Mouse (Mus musculus): Measurements from ENCODE around the gene Asic1. TPM values are rescaled to one million over a fixed set of nuclear protein-coding genes. Genes with fewer than 3 reads are reported as not detected.

Gene Asic1
- polyA plus RNA-seq, 1 experiment from 2014 or later = 1.5 TPM

DNA sequence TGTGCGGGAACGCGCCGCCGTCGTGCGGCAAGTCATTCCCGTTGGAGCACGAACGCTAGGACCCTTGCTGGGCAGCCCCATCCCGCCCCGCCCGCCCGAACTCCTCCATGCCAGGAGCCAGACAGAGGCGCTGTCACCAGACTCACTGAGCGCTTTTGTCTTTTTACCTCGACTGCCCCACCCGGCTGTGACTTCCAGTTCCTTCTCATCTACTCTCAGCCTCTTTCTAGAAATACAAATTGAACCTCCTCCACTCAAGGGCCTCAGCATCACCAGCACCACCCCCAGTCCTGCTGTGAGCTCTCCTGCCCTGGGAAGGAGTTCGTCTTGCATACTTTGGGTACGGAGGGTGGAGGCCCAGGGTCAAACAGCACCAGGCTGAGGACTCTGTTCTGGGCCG lies 16.3 kb upstream of the Asic1 start:
- WGBS = 5% methylated on average over 21 of the region's 21 CpGs
- Histone ChIP-seq H3K36me3 (ENCODE audit: control insufficient read depth, insufficient read depth, low read length) (no peaks in the 10 kb centered on the region), H3K4me1 (ENCODE audit: control insufficient read depth, insufficient read depth, low read length) (peaks cover 24% of the 10 kb centered on the region; the same call in 1 of the 2 replicates), H3K9ac (replicated peaks; ENCODE audit: low read depth, low read length) (no peak overlapping the region), H3K27me3 (ENCODE audit: control insufficient read depth, insufficient read depth, low read length) (0 out of 2 replicates have a peak, but pooled peaks cover 11% of the 10 kb centered on the region), H3K4me3 (ENCODE audit: low read depth, low read length) (no peak overlapping the region), H3K27ac (ENCODE audit: low read length) (no peak overlapping the region), H3K4me2 (replicated peaks; ENCODE audit: low read depth, low read length) (peak overlapping the region; percentile 30), H3K9me3 (ENCODE audit: control insufficient read depth, low read depth, low read length) (no peaks in the 10 kb centered on the region)
- ATAC-seq (ENCODE audit: insufficient number of reproducible peaks, insufficient read depth, low FRiP score, low read depth) = no peak

DNA sequence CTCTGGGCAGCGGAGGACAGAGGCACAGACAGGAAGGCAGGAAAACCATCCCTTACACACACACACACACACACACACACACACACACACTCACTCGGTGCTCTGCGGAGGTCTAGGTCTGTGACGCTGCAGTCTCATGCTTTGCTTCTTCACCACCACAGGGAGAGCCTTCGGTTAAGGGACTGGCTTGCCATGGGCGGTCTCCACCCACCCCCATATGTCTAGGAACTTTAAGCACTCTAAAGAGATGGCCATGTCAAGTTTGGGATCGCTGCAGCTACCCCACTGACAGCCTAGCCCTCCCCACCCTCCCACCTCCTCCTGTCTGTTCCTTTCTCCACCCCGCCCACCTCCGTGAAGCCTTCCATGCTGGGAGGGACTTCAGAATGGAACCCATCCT lies 14.2 kb upstream of the Asic1 start:
- no peaks in the 10 kb centered on the region for H3K9me3 ChIP-seq (ENCODE audit: control insufficient read depth, low read depth, low read length)
- H3K27ac ChIP-seq (ENCODE audit: low read length) = no peak overlapping the region
- WGBS = 41% methylated on average over 9 of the region's 9 CpGs
- no peak overlapping the region for H3K4me2 ChIP-seq (replicated peaks; ENCODE audit: low read depth, low read length)
- peaks cover 9% of the 10 kb centered on the region; the same call in 1 of the 2 replicates for H3K4me1 ChIP-seq (ENCODE audit: control insufficient read depth, insufficient read depth, low read length)
- H3K36me3 ChIP-seq (ENCODE audit: control insufficient read depth, insufficient read depth, low read length) = no peaks in the 10 kb centered on the region
- ATAC-seq (ENCODE audit: insufficient number of reproducible peaks, insufficient read depth, low FRiP score, low read depth) = no peak
- H3K9ac ChIP-seq (replicated peaks; ENCODE audit: low read depth, low read length) = no peak overlapping the region
- 0 out of 2 replicates have a peak, but pooled peaks cover 11% of the 10 kb centered on the region for H3K27me3 ChIP-seq (ENCODE audit: control insufficient read depth, insufficient read depth, low read length)
- no peak overlapping the region for H3K4me3 ChIP-seq (ENCODE audit: low read depth, low read length)

DNA sequence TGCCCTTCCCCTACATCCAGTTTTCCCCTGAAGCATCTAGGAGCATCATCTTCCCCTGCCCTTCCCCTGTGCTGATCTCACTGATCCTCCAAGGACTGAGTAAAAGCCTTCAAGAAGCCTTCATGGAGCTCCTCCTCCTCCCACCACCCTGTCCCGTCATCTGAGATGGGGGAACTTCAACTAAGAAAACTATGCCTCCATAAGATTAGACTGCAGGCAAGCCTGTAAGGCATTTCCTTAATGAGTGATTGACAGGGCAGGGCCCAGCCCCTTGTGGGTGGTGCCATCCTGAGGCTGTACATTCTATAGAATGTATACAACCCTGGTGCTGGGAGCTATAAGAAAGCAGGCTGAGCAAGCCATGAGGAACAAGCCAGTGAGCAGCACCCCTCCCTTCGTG lies 11.7 kb upstream of the Asic1 start:
- no peak overlapping the region for H3K4me2 ChIP-seq (replicated peaks; ENCODE audit: low read depth, low read length)
- no peaks in the 10 kb centered on the region for H3K9me3 ChIP-seq (ENCODE audit: control insufficient read depth, low read depth, low read length)
- WGBS = 66% methylated on average over 2 of the region's 2 CpGs
- H3K27me3 ChIP-seq (ENCODE audit: control insufficient read depth, insufficient read depth, low read length) = 0 out of 2 replicates have a peak, but pooled peaks cover 9% of the 10 kb centered on the region
- no peak overlapping the region for H3K4me3 ChIP-seq (ENCODE audit: low read depth, low read length)
- no peaks in the 10 kb centered on the region for H3K36me3 ChIP-seq (ENCODE audit: control insufficient read depth, insufficient read depth, low read length)
- ATAC-seq (ENCODE audit: insufficient number of reproducible peaks, insufficient read depth, low FRiP score, low read depth) = no peak
- no peak overlapping the region for H3K9ac ChIP-seq (replicated peaks; ENCODE audit: low read depth, low read length)
- H3K27ac ChIP-seq (ENCODE audit: low read length) = no peak overlapping the region
- H3K4me1 ChIP-seq (ENCODE audit: control insufficient read depth, insufficient read depth, low read length) = peaks cover 4% of the 10 kb centered on the region; the same call in 1 of the 2 replicates

DNA sequence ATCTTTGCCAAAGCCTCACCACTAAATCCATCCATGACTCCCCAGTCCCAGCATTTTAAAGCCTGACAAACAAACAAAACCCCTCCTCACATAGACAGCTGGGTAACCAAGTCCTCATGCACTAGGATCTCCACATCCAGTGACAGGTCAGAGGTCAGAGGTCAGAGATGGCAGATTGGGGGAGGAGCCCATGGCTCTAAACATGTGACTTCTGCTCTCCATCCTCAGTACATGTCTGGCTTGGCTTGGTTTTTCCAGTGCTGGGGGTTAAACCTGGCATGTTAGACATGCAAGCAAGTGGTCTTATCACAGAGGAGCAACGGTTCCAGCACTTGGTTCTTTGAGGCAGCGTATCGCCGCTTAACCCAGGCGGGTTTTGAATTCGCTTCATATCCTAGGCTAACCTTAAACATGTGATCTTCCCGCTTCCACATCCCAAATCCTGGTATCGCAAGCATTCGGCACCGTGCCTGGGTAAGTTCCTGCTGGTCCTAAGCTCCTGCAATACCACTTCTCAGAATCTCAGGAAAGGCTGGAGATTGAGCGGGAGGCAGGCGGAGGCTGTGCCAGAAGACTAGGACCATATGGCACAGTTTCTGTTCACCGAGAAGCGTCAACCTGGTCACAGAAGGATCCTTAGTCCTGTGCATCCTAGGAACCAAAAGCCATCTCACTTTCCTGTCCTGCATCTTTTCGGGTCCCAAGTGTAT lies 8.9 kb upstream of the Asic1 start:
- Histone ChIP-seq H3K4me1 (ENCODE audit: control insufficient read depth, insufficient read depth, low read length) (peaks cover 7% of the 10 kb centered on the region; the same call in 1 of the 2 replicates), H3K9ac (replicated peaks; ENCODE audit: low read depth, low read length) (no peak overlapping the region), H3K9me3 (ENCODE audit: control insufficient read depth, low read depth, low read length) (no peaks in the 10 kb centered on the region), H3K27me3 (ENCODE audit: control insufficient read depth, insufficient read depth, low read length) (peaks cover 7% of the 10 kb centered on the region; the same call in 1 of the 2 replicates), H3K27ac (ENCODE audit: low read length) (no peak overlapping the region), H3K4me2 (replicated peaks; ENCODE audit: low read depth, low read length) (no peak overlapping the region), H3K36me3 (ENCODE audit: control insufficient read depth, insufficient read depth, low read length) (no peaks in the 10 kb centered on the region), H3K4me3 (ENCODE audit: low read depth, low read length) (no peak overlapping the region)
- ATAC-seq (ENCODE audit: insufficient number of reproducible peaks, insufficient read depth, low FRiP score, low read depth) = no peak
- 94% methylated on average over 15 of the region's 15 CpGs for WGBS

DNA sequence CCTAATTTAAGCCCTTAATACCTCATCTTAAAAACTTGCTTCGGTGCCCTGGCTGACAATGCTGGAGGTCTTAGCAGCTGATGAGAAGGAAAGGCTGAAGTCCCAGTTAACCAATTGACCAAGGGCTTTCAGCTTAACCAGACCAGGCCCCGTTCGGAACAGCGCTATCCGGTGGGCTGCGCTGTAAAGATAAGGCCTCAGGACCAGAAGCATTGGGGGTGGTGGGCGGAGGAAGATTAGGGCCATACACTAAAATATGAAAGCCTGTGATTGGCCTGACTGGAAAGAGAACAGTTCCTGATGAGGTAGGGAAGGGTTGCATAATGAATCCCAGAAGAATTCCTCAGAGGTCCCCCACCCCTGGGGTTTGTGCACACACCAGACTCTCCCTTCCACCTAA lies 7.8 kb upstream of the Asic1 start:
- no peak for ATAC-seq (ENCODE audit: insufficient number of reproducible peaks, insufficient read depth, low FRiP score, low read depth)
- no peaks in the 10 kb centered on the region for H3K9me3 ChIP-seq (ENCODE audit: control insufficient read depth, low read depth, low read length)
- 45% methylated on average over 7 of the region's 7 CpGs for WGBS
- no peaks in the 10 kb centered on the region for H3K36me3 ChIP-seq (ENCODE audit: control insufficient read depth, insufficient read depth, low read length)
- no peak overlapping the region for H3K4me2 ChIP-seq (replicated peaks; ENCODE audit: low read depth, low read length)
- peaks cover 7% of the 10 kb centered on the region; the same call in 1 of the 2 replicates for H3K4me1 ChIP-seq (ENCODE audit: control insufficient read depth, insufficient read depth, low read length)
- no peak overlapping the region for H3K4me3 ChIP-seq (ENCODE audit: low read depth, low read length)
- no peak overlapping the region for H3K9ac ChIP-seq (replicated peaks; ENCODE audit: low read depth, low read length)
- H3K27me3 ChIP-seq (ENCODE audit: control insufficient read depth, insufficient read depth, low read length) = peaks cover 9% of the 10 kb centered on the region; the same call in 1 of the 2 replicates
- H3K27ac ChIP-seq (ENCODE audit: low read length) = no peak overlapping the region

DNA sequence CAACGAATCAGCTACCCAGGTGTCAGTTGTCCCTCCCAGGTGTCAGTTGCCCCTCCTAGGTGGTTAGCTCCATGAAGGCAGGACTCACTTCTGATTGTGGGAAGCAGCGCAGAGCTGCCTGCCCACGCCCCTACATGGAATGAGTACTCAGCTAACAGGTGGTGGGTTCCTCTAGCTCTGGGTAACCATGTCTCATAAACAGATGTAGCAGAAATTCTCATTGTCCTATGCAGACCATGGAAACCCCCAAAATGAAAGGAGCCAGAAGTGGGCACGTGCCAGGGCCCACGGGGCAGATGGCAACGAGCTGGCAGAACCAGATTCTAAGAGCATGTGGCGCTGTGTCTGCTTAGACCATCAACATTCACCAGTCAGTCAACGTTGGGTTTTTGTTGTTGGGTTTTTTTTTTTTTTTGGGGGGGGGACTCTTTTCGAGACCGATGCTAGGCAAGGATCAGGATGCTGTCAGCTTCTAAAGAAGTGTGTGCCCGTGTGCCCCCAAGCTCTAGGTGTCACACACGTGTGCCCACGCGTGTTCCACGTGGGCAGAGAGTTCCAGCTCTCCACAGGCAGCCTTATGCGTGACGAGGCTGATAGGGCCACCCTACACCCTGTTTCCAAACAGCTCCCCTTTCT lies 6.1 kb upstream of the Asic1 start:
- no peaks in the 10 kb centered on the region for H3K9me3 ChIP-seq (ENCODE audit: control insufficient read depth, low read depth, low read length)
- H3K4me1 ChIP-seq (ENCODE audit: control insufficient read depth, insufficient read depth, low read length) = peaks cover 7% of the 10 kb centered on the region; the same call in 1 of the 2 replicates
- no peak for ATAC-seq (ENCODE audit: insufficient number of reproducible peaks, insufficient read depth, low FRiP score, low read depth)
- peaks cover 9% of the 10 kb centered on the region; the same call in 1 of the 2 replicates for H3K27me3 ChIP-seq (ENCODE audit: control insufficient read depth, insufficient read depth, low read length)
- H3K27ac ChIP-seq (ENCODE audit: low read length) = 0 out of 2 replicates have a peak overlapping the region, but pooled peaks have one; percentile 18
- H3K4me2 ChIP-seq (replicated peaks; ENCODE audit: low read depth, low read length) = peak overlapping the region; percentile 51
- H3K36me3 ChIP-seq (ENCODE audit: control insufficient read depth, insufficient read depth, low read length) = no peaks in the 10 kb centered on the region
- 3% methylated on average over 17 of the region's 17 CpGs for WGBS
- peak overlapping the region; percentile 33 for H3K4me3 ChIP-seq (ENCODE audit: low read depth, low read length)
- no peak overlapping the region for H3K9ac ChIP-seq (replicated peaks; ENCODE audit: low read depth, low read length)

DNA sequence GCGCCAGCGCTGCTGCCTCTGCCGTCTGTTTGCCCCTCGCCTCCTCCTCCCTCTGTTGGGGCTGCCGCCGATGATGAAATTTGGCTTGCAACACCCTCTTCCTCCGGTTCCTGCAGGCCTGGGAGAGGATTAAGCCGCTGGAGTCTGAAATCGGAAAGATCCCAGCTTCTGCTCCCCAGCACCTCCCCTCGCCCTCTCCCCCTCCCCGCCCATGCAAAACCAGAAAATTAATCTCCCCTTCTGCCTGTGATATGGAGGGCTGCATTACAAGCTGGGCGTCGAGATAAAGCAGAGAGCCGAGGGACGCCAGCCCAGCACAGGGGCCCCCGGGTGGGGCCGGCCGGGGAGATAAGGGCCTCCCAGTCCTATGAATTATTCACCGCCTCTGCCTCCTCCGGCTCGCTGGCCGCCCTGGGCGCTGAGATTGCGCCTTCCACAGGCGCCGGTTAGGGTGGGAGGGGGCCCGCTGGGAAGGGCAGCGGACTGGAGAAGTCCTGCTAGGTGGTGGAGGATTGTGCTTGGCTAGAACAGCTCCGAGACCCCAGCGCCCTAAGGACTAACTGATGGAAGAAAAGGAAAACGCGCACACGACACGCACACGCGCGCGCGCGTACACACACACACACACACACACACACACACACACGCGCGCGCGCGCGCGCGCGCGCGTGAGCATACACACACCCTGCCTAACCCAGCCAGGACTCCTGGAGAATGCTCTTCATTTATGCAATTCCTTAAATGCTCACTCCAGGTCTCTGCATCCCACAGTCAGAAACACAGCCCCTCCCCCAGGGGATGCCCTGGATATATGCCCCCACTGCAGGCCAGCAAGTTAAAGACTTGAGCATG lies 5.3 kb upstream of the Asic1 start:
- H3K4me2 ChIP-seq (replicated peaks; ENCODE audit: low read depth, low read length) = peak overlapping the region; percentile 51
- H3K27me3 ChIP-seq (ENCODE audit: control insufficient read depth, insufficient read depth, low read length) = peaks cover 15% of the 10 kb centered on the region; the same call in 1 of the 2 replicates
- ATAC-seq (ENCODE audit: insufficient number of reproducible peaks, insufficient read depth, low FRiP score, low read depth) = peak; percentile 92
- H3K27ac ChIP-seq (ENCODE audit: low read length) = 0 out of 2 replicates have a peak overlapping the region, but pooled peaks have one; percentile 18
- H3K4me1 ChIP-seq (ENCODE audit: control insufficient read depth, insufficient read depth, low read length) = peaks cover 7% of the 10 kb centered on the region; the same call in 1 of the 2 replicates
- peak overlapping the region; percentile 33 for H3K4me3 ChIP-seq (ENCODE audit: low read depth, low read length)
- WGBS = under 1% methylated on average over 51 of the region's 52 CpGs
- H3K9ac ChIP-seq (replicated peaks; ENCODE audit: low read depth, low read length) = no peak overlapping the region
- no peaks in the 10 kb centered on the region for H3K36me3 ChIP-seq (ENCODE audit: control insufficient read depth, insufficient read depth, low read length)
- no peaks in the 10 kb centered on the region for H3K9me3 ChIP-seq (ENCODE audit: control insufficient read depth, low read depth, low read length)

DNA sequence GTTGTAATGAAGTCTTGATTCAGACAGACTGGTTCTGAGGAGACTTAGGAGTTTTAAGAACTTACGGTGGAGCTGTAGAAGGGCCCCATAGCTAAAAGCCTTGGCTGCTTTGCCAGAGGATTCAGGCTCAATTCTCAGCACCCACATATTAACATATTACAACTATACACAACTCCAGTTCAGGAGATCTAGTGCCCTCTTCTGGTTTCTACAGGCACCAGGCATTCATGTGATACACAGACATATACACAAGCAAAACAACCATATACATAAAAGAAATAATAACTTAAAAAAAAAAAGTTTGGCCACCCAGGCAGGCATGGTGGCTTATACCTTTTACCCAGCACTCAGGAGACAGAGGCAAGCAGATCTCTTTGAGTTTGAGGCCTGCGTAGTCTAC lies 2.6 kb upstream of the Asic1 start:
- no peak overlapping the region for H3K4me2 ChIP-seq (replicated peaks; ENCODE audit: low read depth, low read length)
- WGBS = 97% methylated on average over 2 of the region's 2 CpGs
- peaks cover 33% of the 10 kb centered on the region for H3K27me3 ChIP-seq (ENCODE audit: control insufficient read depth, insufficient read depth, low read length)
- H3K36me3 ChIP-seq (ENCODE audit: control insufficient read depth, insufficient read depth, low read length) = no peaks in the 10 kb centered on the region
- no peak overlapping the region for H3K27ac ChIP-seq (ENCODE audit: low read length)
- no peak overlapping the region for H3K9ac ChIP-seq (replicated peaks; ENCODE audit: low read depth, low read length)
- H3K4me1 ChIP-seq (ENCODE audit: control insufficient read depth, insufficient read depth, low read length) = peaks cover 7% of the 10 kb centered on the region; the same call in 1 of the 2 replicates
- no peaks in the 10 kb centered on the region for H3K9me3 ChIP-seq (ENCODE audit: control insufficient read depth, low read depth, low read length)
- no peak for ATAC-seq (ENCODE audit: insufficient number of reproducible peaks, insufficient read depth, low FRiP score, low read depth)
- H3K4me3 ChIP-seq (ENCODE audit: low read depth, low read length) = no peak overlapping the region

Measured in stomach, embryonic 14.5 days (tissue).